Mouse (Mus musculus): ENCODE data around the gene Mns1.

DNA sequence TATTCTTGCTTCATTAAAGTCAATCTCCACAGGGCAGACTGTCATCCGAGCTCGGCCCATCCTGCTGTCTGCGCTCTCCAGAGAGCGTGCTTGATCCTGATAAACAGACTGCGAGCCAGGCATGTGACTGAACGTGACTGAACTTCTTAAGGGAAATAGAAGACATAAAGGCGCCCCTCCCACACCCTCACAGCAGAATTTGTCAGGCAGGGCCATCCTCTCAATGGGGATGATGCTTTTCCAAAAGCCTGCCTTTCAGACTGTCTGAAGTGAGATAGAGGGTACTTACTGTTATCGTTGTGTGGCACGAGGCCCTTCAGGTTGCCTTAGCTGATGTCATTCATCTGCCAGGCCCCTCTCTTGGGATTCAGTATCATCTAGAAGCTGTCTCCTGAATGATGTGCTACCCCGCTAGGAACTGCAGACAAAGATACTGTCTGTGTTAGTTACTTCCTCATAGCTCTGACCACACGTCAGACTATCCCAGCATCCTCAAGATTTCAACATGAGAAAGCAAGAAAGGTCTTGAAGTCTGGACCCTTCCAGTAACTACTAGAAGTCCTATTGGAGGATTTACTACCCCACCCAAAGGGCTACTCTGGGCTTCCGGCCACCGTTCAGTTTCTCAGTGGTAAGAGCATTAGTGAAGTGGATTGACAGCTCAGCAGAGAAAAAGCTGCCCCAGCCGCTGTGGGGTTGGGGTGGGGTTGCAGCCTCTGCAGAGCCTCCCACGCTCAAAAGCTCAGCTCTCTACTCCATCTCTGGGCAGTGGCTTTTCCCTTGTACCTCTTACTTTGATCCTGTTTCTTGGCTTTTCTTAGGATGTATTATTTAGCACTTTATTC is 28.2 kb upstream of the Mns1 start:
- TF ChIP-seq CTCF (IDR thresholded peaks at IDR 0.05; ENCODE audit: low read depth) (no peak), EP300 (IDR thresholded peaks at IDR 0.05; ENCODE audit: low read depth) (peak; percentile 96)
